Mouse (Mus musculus): ENCODE measurements around the gene Bloc1s1. TPM values are rescaled to one million over a fixed set of nuclear protein-coding genes. Genes with fewer than 3 reads are reported as not detected.

Bloc1s1 gene
- polyA plus RNA-seq, 1 experiment, result 113 TPM

DNA sequence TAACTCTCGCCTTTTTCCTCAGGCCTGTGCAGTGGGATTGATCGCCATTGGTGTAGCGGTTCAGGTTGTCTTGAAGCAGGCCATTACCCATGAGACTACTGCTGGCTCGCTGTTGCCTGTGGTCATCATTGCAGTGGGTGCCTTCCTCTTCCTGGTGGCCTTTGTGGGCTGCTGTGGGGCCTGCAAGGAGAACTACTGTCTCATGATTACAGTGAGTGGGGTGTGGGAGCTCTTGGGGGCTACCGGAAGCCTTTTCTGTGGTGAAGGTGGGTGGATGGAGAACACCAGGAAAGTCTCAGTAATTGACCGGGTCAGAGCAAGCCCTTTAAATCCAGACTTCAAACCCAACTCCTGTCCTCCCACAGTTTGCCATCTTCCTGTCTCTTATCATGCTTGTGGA, 12.4 kb downstream of the Bloc1s1 start:
- no peak for DNase-seq (ENCODE audit: low read depth in 1 of 2, low spot score in 2 of 2)
- H3K27me3 ChIP-seq (ENCODE audit: control insufficient read depth, insufficient read depth, low read length), result peaks cover 14% of the 10 kb centered on the region
- 58% methylated on average over 6 of the region's 6 CpGs for WGBS
- H3K4me1 ChIP-seq (ENCODE audit: control insufficient read depth, insufficient read depth, insufficient read length), result peaks cover 9% of the 10 kb centered on the region; the same call in 1 of the 2 replicates
- TF ChIP-seq CTCF (IDR thresholded peaks at IDR 0.05; ENCODE audit: extremely low read depth, insufficient read depth, insufficient read length, insufficient replicate concordance) (no peak), POLR2A (IDR thresholded peaks at IDR 0.05; ENCODE audit: low read depth, low read length) (no peak)
- no peak overlapping the region for H3K4me3 ChIP-seq (ENCODE audit: extremely low read depth, insufficient read depth, insufficient read length)
- no peaks in the 10 kb centered on the region for H3K36me3 ChIP-seq (ENCODE audit: control insufficient read depth, insufficient read depth, low read length)
- H3K27ac ChIP-seq (ENCODE audit: insufficient read depth, low read length), result no peak overlapping the region

- H3K4me3 ChIP-seq (ENCODE audit: extremely low read depth, insufficient read depth, insufficient read length), result peak overlapping the region; percentile 52
- 6% methylated on average over 65 of the region's 66 CpGs for WGBS
- no peak for DNase-seq (ENCODE audit: low read depth in 1 of 2, low spot score in 2 of 2)
- H3K4me1 ChIP-seq (ENCODE audit: control insufficient read depth, insufficient read depth, insufficient read length), result peaks cover 9% of the 10 kb centered on the region; the same call in 1 of the 2 replicates
- TF ChIP-seq POLR2A (IDR thresholded peaks at IDR 0.05; ENCODE audit: low read depth, low read length), result no peak
- TF ChIP-seq CTCF (IDR thresholded peaks at IDR 0.05; ENCODE audit: extremely low read depth, insufficient read depth, insufficient read length, insufficient replicate concordance), result no peak
- H3K27ac ChIP-seq (ENCODE audit: insufficient read depth, low read length), result peak overlapping the region; percentile 51; the same call in 1 of the 2 replicates
- H3K36me3 ChIP-seq (ENCODE audit: control insufficient read depth, insufficient read depth, low read length), result no peaks in the 10 kb centered on the region
- H3K27me3 ChIP-seq (ENCODE audit: control insufficient read depth, insufficient read depth, low read length), result peaks cover 14% of the 10 kb centered on the region
Observed at GRCm38 (mm10) chr10:128910066-128910841, 13.6 kb downstream of the Bloc1s1 start.

- H3K4me1 ChIP-seq (ENCODE audit: control insufficient read depth, insufficient read depth, insufficient read length), result peaks cover 9% of the 10 kb centered on the region; the same call in 1 of the 2 replicates
Observed at GRCm38 (mm10) chr10:128909567-128910028, 14.2 kb downstream of the Bloc1s1 start.

GRCm38 (mm10) chr10:128908778-128909448, 14.9 kb downstream of the Bloc1s1 start:
- no peak overlapping the region for H3K27ac ChIP-seq (ENCODE audit: insufficient read depth, low read length)
- TF ChIP-seq CTCF (IDR thresholded peaks at IDR 0.05; ENCODE audit: extremely low read depth, insufficient read depth, insufficient read length, insufficient replicate concordance) (no peak), POLR2A (IDR thresholded peaks at IDR 0.05; ENCODE audit: low read depth, low read length) (no peak)
- 73% methylated on average over 13 of the region's 13 CpGs for WGBS

More at GRCm38 (mm10) chr10:128909567-128910028, 14.2 kb downstream of the Bloc1s1 start:
- peak overlapping the region; percentile 52; the same call in 1 of the 2 replicates for H3K4me3 ChIP-seq (ENCODE audit: extremely low read depth, insufficient read depth, insufficient read length)
- H3K27ac ChIP-seq (ENCODE audit: insufficient read depth, low read length), result peak overlapping the region; percentile 51; the same call in 1 of the 2 replicates
- DNase-seq (ENCODE audit: low read depth in 1 of 2, low spot score in 2 of 2), result no peak
- 3% methylated on average over 37 of the region's 41 CpGs for WGBS
- H3K36me3 ChIP-seq (ENCODE audit: control insufficient read depth, insufficient read depth, low read length), result no peaks in the 10 kb centered on the region
- TF ChIP-seq POLR2A (IDR thresholded peaks at IDR 0.05; ENCODE audit: low read depth, low read length) (no peak), CTCF (IDR thresholded peaks at IDR 0.05; ENCODE audit: extremely low read depth, insufficient read depth, insufficient read length, insufficient replicate concordance) (no peak)
- H3K27me3 ChIP-seq (ENCODE audit: control insufficient read depth, insufficient read depth, low read length), result peaks cover 14% of the 10 kb centered on the region

DNA sequence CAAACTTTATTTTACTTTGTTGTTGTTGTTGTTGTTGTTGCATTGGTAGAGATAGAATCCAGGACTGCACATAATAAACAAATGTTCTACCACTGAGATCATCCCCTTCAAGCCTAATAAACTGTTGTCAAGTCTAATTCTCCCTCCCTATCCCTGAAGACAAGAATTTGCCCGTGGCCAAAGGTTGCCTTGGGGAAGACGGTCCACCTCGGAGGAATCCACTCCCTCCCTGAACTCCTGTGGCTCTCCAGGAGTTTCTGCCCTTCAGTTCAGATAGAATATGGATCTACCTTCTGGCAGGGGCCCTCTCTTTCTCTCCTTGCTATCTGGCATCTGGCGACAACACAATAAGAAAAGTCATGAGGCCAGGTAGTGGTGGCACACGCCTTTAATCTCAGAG, 19.0 kb downstream of the Bloc1s1 start:
- Histone ChIP-seq H3K4me3 (ENCODE audit: extremely low read depth, insufficient read depth, insufficient read length) (no peak overlapping the region), H3K4me1 (ENCODE audit: control insufficient read depth, insufficient read depth, insufficient read length) (peaks cover 6% of the 10 kb centered on the region), H3K27ac (ENCODE audit: insufficient read depth, low read length) (no peak overlapping the region), H3K27me3 (ENCODE audit: control insufficient read depth, insufficient read depth, low read length) (peaks cover 7% of the 10 kb centered on the region), H3K36me3 (ENCODE audit: control insufficient read depth, insufficient read depth, low read length) (no peaks in the 10 kb centered on the region)
- no peak for TF ChIP-seq POLR2A (IDR thresholded peaks at IDR 0.05; ENCODE audit: low read depth, low read length)
- no peak for TF ChIP-seq CTCF (IDR thresholded peaks at IDR 0.05; ENCODE audit: extremely low read depth, insufficient read depth, insufficient read length, insufficient replicate concordance)
- DNase-seq (ENCODE audit: low read depth in 1 of 2, low spot score in 2 of 2), result no peak
- WGBS, result 90% methylated on average over 5 of the region's 5 CpGs

More at GRCm38 (mm10) chr10:128908778-128909448, 14.9 kb downstream of the Bloc1s1 start:
- Histone ChIP-seq H3K4me3 (ENCODE audit: extremely low read depth, insufficient read depth, insufficient read length) (no peak overlapping the region), H3K4me1 (ENCODE audit: control insufficient read depth, insufficient read depth, insufficient read length) (peaks cover 9% of the 10 kb centered on the region; the same call in 1 of the 2 replicates), H3K27me3 (ENCODE audit: control insufficient read depth, insufficient read depth, low read length) (peaks cover 14% of the 10 kb centered on the region), H3K36me3 (ENCODE audit: control insufficient read depth, insufficient read depth, low read length) (no peaks in the 10 kb centered on the region)
- DNase-seq (ENCODE audit: low read depth in 1 of 2, low spot score in 2 of 2), result no peak

DNA sequence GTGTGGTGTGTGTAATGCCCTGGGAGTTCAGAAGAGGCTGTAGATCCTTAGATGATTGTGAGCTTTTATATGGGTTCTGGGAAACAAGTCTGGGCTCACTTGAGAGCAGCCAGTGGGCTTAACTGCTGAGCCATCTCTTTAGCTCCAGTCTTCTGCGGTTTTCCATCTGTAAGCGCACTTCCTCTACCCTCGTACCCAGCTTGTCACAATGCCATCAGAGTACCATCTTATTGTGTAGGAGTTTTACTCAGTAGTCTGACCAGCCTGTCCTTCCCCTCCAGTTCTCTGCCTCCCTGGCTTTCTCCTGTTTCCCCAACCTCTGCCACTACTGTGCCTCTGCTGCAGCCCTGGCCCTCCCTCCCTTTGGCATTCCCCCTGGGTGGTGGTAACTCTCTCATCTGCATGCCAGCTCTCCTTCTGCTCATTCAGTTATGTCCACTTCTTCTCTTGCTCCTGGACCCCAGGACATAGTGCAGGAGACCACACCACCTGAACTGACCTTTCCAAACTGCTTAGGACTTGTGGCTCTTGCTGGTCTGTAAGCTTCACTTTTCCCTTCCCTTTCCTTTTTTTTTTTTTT, 21.3 kb downstream of the Bloc1s1 start:
- H3K27ac ChIP-seq (ENCODE audit: insufficient read depth, low read length), result no peak overlapping the region
- DNase-seq (ENCODE audit: low read depth in 1 of 2, low spot score in 2 of 2), result no peak
- TF ChIP-seq POLR2A (IDR thresholded peaks at IDR 0.05; ENCODE audit: low read depth, low read length), result no peak
- TF ChIP-seq CTCF (IDR thresholded peaks at IDR 0.05; ENCODE audit: extremely low read depth, insufficient read depth, insufficient read length, insufficient replicate concordance), result no peak
- peaks cover 2% of the 10 kb centered on the region; the same call in 1 of the 2 replicates for H3K4me1 ChIP-seq (ENCODE audit: control insufficient read depth, insufficient read depth, insufficient read length)
- no peaks in the 10 kb centered on the region for H3K36me3 ChIP-seq (ENCODE audit: control insufficient read depth, insufficient read depth, low read length)
- 19% methylated on average over 3 of the region's 3 CpGs for WGBS
- H3K4me3 ChIP-seq (ENCODE audit: extremely low read depth, insufficient read depth, insufficient read length), result no peak overlapping the region
- no peaks in the 10 kb centered on the region for H3K27me3 ChIP-seq (ENCODE audit: control insufficient read depth, insufficient read depth, low read length)
